Mouse (Mus musculus) myocyte (in vitro differentiated cells): ENCODE results near the gene C1qtnf12. TPM values are rescaled to one million over a fixed set of nuclear protein-coding genes. Genes with fewer than 3 reads are reported as not detected.
A peak's percentile ranks its signal among the peaks of the same experiment; 100 is the strongest.

Experiments
- H3K27me3 ChIP-seq: one replicate; pipeline ENCODE4 v1.6.1; 2011; ENCODE audit not compliant: control insufficient read depth, insufficient read depth, insufficient read length
- H3K36me3 ChIP-seq: one replicate; pipeline ENCODE4 v1.6.1; 2011; ENCODE audit not compliant: control insufficient read depth, insufficient read depth
- H3K4me2 ChIP-seq: one replicate; pipeline ENCODE4 v1.6.1; 2011; ENCODE audit warnings: low read depth, control low read depth
- H3K4me3 ChIP-seq: one replicate; pipeline ENCODE4 v1.5.1; 2011; ENCODE audit warnings: mild to moderate bottlenecking, control low read depth, moderate library complexity
- H3K79me2 ChIP-seq: one replicate; pipeline ENCODE4 v1.6.1; 2011; ENCODE audit not compliant: control insufficient read depth, insufficient read depth
- H3ac ChIP-seq: one replicate; pipeline ENCODE4 v1.6.1; 2011; ENCODE audit not compliant: control insufficient read depth, insufficient read length
- CEBPB ChIP-seq: IDR thresholded peaks from 2 replicates; pipeline ENCODE4 v1.6.1; 2011; ENCODE audit warnings: mild to moderate bottlenecking, moderate library complexity; ENCODE audit not compliant: poor library complexity, insufficient read depth, severe bottlenecking
- E2F4 ChIP-seq: IDR thresholded peaks from one replicate; pipeline ENCODE4 v1.6.1; 2011; ENCODE audit warnings: mild to moderate bottlenecking, control low read depth, moderate library complexity; ENCODE audit not compliant: insufficient read depth
- MAX ChIP-seq: IDR thresholded peaks from one replicate; pipeline ENCODE4 v1.6.1; 2011; ENCODE audit warnings: low read depth, mild to moderate bottlenecking, control low read depth
- MYOD1 ChIP-seq, 3 experiments: IDR thresholded peaks; one replicate each; pipeline ENCODE4 v1.6.1; 2011; ENCODE audit warnings: control low read depth in 2 of 3, low read depth in 2 of 3, mild to moderate bottlenecking in 2 of 3, moderate library complexity in 1 of 3; ENCODE audit not compliant: insufficient read length in 2 of 3, control insufficient read depth in 1 of 3
- MYOG ChIP-seq, 3 experiments: IDR thresholded peaks; one replicate each; pipeline ENCODE4 v1.6.1; 2011; ENCODE audit warnings: control low read depth in 2 of 3, low read depth in 2 of 3, mild to moderate bottlenecking in 2 of 3; ENCODE audit not compliant: insufficient read length in 2 of 3, control insufficient read depth in 1 of 3, insufficient read depth in 1 of 3
- POLR2A ChIP-seq: IDR thresholded peaks from one replicate; pipeline ENCODE4 v1.6.1; 2011; ENCODE audit warnings: low read depth, mild to moderate bottlenecking, control low read depth, moderate library complexity; ENCODE audit not compliant: insufficient read length
- POLR2AphosphoS2 ChIP-seq: IDR thresholded peaks from one replicate; pipeline ENCODE4 v1.6.1; 2011; ENCODE audit warnings: low read depth, control low read depth; ENCODE audit not compliant: insufficient read length
- REST ChIP-seq: IDR thresholded peaks from one replicate; pipeline ENCODE4 v1.6.1; 2011; ENCODE audit warnings: mild to moderate bottlenecking, control low read depth, moderate library complexity; ENCODE audit not compliant: insufficient read depth, insufficient read length
- SRF ChIP-seq: IDR thresholded peaks from one replicate; pipeline ENCODE4 v1.6.1; 2011; ENCODE audit warnings: low read depth; ENCODE audit not compliant: control insufficient read depth, insufficient read length
- TCF12 ChIP-seq: IDR thresholded peaks from one replicate; pipeline ENCODE4 v1.6.1; 2011; ENCODE audit warnings: mild to moderate bottlenecking, control low read depth; ENCODE audit not compliant: poor library complexity, insufficient read depth, severe bottlenecking
- TCF3 ChIP-seq: IDR thresholded peaks from one replicate; pipeline ENCODE4 v1.6.1; 2011; ENCODE audit warnings: low read depth, control low read depth; ENCODE audit not compliant: insufficient read length
- USF1 ChIP-seq: IDR thresholded peaks from one replicate; pipeline ENCODE4 v1.6.1; 2011; ENCODE audit warnings: low read depth, mild to moderate bottlenecking, control low read depth, moderate library complexity
- polyA plus RNA-seq: library from polyadenylated mRNA; unstranded; fragments of >200 nt; fragmentation: generic; extraction: Trizol; gene quantifications from one replicate; pipeline ENCODE4 v1.2.1, GENCODE M21; 2012; ENCODE audit warnings: missing spikeins

Gene C1qtnf12
- polyA plus RNA-seq, 1 experiment = 2.1 TPM

DNA sequence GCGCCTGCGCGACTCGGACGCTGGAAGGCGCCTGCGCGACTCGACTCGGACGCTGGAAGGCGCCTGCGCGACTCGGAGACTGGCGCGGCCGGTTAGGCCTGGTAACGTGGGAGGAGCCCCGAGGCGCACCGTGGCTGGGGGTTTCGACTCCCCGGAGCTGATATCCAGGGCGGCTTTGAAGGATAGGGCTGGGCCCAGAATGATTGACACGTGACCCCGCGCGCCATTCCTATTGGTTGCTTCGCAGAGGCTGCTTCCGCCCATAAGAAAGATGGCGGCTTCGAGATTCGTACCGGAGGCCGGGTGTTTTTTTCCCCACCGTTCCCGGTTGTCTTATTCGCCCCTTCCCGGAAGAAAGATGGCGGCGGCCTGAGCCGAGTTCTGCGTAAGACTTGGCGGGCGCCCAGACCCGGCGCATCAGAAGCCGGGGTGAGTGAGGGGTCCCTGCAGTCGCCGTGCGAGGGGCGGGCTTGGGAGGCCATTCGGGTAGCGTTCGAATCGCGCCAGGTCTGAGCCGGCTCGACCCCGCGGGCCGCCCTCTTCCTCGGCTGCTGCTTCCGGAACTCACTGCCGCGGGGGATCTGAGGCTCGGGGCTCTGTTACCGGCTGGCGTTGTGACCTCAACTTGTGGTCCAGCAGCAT is 30.9 kb downstream of the C1qtnf12 start:
- H3K4me3 ChIP-seq = peak overlapping the region; percentile 97
- peak overlapping the region; percentile 96 for H3K4me2 ChIP-seq
- TF ChIP-seq USF1 = peak; percentile 97
- no peak for TF ChIP-seq MYOG (IDR thresholded peaks at IDR 0.05; ENCODE audit: control insufficient read depth in 1 of 3, insufficient read depth in 1 of 3, insufficient read length in 2 of 3, low read depth in 2 of 3)
- TF ChIP-seq MAX = no peak
- peak; percentile 48 for TF ChIP-seq POLR2A
- H3ac ChIP-seq = peak overlapping the region; percentile 93
- peaks cover 47% of the 10 kb centered on the region for H3K79me2 ChIP-seq
- peaks cover under 1% of the 10 kb centered on the region for H3K36me3 ChIP-seq
- H3K27me3 ChIP-seq = no peaks in the 10 kb centered on the region

GRCm38 (mm10) chr4:155993606-155994005 is 31.5 kb downstream of the C1qtnf12 start:
- Histone ChIP-seq H3K79me2 (peaks cover 47% of the 10 kb centered on the region), H3K4me3 (peak overlapping the region; percentile 97), H3K4me2 (peak overlapping the region; percentile 96), H3K36me3 (peaks cover 6% of the 10 kb centered on the region), H3ac (peak overlapping the region; percentile 93), H3K27me3 (no peaks in the 10 kb centered on the region)
- TF ChIP-seq SRF = no peak
- no peak for TF ChIP-seq TCF12
- no peak for TF ChIP-seq MYOG (IDR thresholded peaks at IDR 0.05; ENCODE audit: control insufficient read depth in 1 of 3, insufficient read depth in 1 of 3, insufficient read length in 2 of 3, low read depth in 2 of 3)
- no peak for TF ChIP-seq POLR2AphosphoS2
- TF ChIP-seq TCF3 = no peak
- no peak for TF ChIP-seq E2F4

DNA sequence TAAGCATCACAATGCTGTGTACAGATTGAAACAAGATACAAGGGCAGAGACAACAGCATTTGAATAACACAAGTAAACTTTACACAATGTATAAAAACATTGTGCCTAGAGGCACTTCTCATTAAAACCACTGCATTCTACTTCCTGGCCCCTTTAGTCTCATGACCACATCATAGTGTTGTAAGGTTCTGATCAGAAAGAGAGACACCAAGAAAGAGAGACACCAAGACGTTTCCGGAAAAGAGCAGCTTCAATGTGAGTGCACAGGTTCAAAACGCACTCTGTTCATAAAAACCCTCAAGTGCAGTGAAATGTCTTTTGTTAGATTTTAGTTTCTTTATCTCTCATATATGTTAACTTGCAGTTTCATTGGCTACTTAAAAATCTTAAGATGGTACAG is 42.0 kb downstream of the C1qtnf12 start:
- Histone ChIP-seq H3K4me3 (no peak overlapping the region), H3K27me3 (no peaks in the 10 kb centered on the region), H3K36me3 (peaks cover 63% of the 10 kb centered on the region), H3ac (no peak overlapping the region), H3K79me2 (no peaks in the 10 kb centered on the region), H3K4me2 (no peak overlapping the region)
- no peak for TF ChIP-seq TCF3
- TF ChIP-seq CEBPB = no peak
- no peak for TF ChIP-seq SRF
- TF ChIP-seq REST = no peak
- no peak for TF ChIP-seq MAX
- TF ChIP-seq E2F4 = no peak
- TF ChIP-seq POLR2AphosphoS2 = no peak
- no peak for TF ChIP-seq TCF12
- no peak for TF ChIP-seq POLR2A
- no peak for TF ChIP-seq MYOD1 (IDR thresholded peaks at IDR 0.05; ENCODE audit: control insufficient read depth in 1 of 3, insufficient read length in 2 of 3, low read depth in 2 of 3)
- no peak for TF ChIP-seq USF1
- TF ChIP-seq MYOG (IDR thresholded peaks at IDR 0.05; ENCODE audit: control insufficient read depth in 1 of 3, insufficient read depth in 1 of 3, insufficient read length in 2 of 3, low read depth in 2 of 3) = no peak

GRCm38 (mm10) chr4:156008369-156008768 is 46.3 kb downstream of the C1qtnf12 start:
- H3ac ChIP-seq = no peak overlapping the region
- H3K27me3 ChIP-seq = no peaks in the 10 kb centered on the region
- no peak overlapping the region for H3K4me3 ChIP-seq
- no peak overlapping the region for H3K4me2 ChIP-seq
- H3K79me2 ChIP-seq = no peaks in the 10 kb centered on the region
- no peak for TF ChIP-seq REST
- TF ChIP-seq MYOD1 (IDR thresholded peaks at IDR 0.05; ENCODE audit: control insufficient read depth in 1 of 3, insufficient read length in 2 of 3, low read depth in 2 of 3) = no peak
- TF ChIP-seq CEBPB = no peak
- H3K36me3 ChIP-seq = peaks cover 48% of the 10 kb centered on the region

DNA sequence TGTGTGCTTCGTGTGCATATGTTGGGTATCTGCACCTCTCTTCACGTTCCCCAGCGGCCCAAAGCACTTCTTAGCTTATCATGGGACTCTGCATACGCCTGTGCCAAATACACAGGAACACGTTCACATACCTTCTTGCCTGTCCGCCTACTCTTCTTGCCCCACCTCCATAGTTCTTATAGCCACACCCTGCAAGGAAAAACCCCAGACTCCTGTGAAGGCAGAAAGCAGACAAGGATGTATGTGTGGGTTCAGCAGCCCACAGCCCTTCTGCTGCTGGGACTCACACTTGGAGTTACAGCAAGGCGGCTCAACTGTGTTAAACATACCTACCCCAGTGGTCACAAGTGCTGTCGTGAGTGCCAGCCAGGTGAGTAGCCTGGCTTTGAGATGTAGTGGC is 51.5 kb downstream of the C1qtnf12 start, which contains the start of gene Tnfrsf4:
Gene Tnfrsf4, plus strand, starts transcription at position 207 of the 400 bp plus-strand sequence.
- Histone ChIP-seq H3K36me3 (peaks cover 23% of the 10 kb centered on the region), H3K4me3 (no peak within 1 kb of the TSS), H3K4me2 (no peak within 1 kb of the TSS), H3K79me2 (no peaks in the 10 kb centered on the region), H3ac (no peak within 1 kb of the TSS), H3K27me3 (no peaks in the 10 kb centered on the region)
- no peak for TF ChIP-seq CEBPB
- TF ChIP-seq MAX = no peak
- TF ChIP-seq POLR2AphosphoS2 = no peak
- no peak for TF ChIP-seq MYOG (IDR thresholded peaks at IDR 0.05; ENCODE audit: control insufficient read depth in 1 of 3, insufficient read depth in 1 of 3, insufficient read length in 2 of 3, low read depth in 2 of 3)
- no peak for TF ChIP-seq SRF
